Mouse (Mus musculus): ENCODE data around the gene Fbxl8. TPM values are rescaled to one million over a fixed set of nuclear protein-coding genes. Genes with fewer than 3 reads are reported as not detected.
A peak's percentile ranks its signal among the peaks of the same experiment; 100 is the strongest.

The Fbxl8 gene
- total RNA-seq, 2 experiments from 2014 or later: 0.60 to 0.84 TPM

Small RNAs within 50 kb of the gene (microRNA-seq; reads per million reads assigned to microRNA genes)
- not detected for gene Gm27320
- 2,366 reads per million, percentile 84 among the genes with 10 or more reads in this experiment for gene Mir328

Other genes with a start within 250 kb of the Fbxl8 start
- not detected for gene Ces3a, start 216.0 kb upstream of the Fbxl8 start, total RNA-seq (2021)
- gene Ces3b, start 180.9 kb upstream of the Fbxl8 start, total RNA-seq (2021): not detected
- not detected for gene Ces4a, start 132.8 kb upstream of the Fbxl8 start, total RNA-seq (2021)
- gene Cbfb, start 94.0 kb upstream of the Fbxl8 start, total RNA-seq (2021): 10 to 100 TPM; 39.0 to 47.0 TPM
- gene D230025D16Rik, start 39.5 kb upstream of the Fbxl8 start, total RNA-seq (2021): 10 to 100 TPM; 30.9 to 33.0 TPM
- 1 to 10 TPM; 4.2 to 4.7 TPM for gene B3gnt9, start 9.5 kb upstream of the Fbxl8 start, total RNA-seq (2021)
- 10 to 100 TPM in 1 of 2 experiments, 1 to 10 TPM in 1; 9.2 to 11.1 TPM for gene Tradd, start within 50 bp of the Fbxl8 start, total RNA-seq (2021)
- under 1 TPM; 0.28 to 0.50 TPM for gene Hsf4, start 5.2 kb downstream of the Fbxl8 start, total RNA-seq (2021)
- gene Nol3, start 11.5 kb downstream of the Fbxl8 start, total RNA-seq (2021): 1 to 10 TPM; 1.1 to 1.5 TPM
- gene 4931428F04Rik, start 25.2 kb downstream of the Fbxl8 start, total RNA-seq (2021): 100 to 1,000 TPM; 183 TPM
- gene Exoc3l, start 31.5 kb downstream of the Fbxl8 start, total RNA-seq (2021): 1 to 10 TPM; 6.0 to 7.2 TPM
- 10 to 100 TPM; 33.7 to 33.8 TPM for gene E2f4, start 33.0 kb downstream of the Fbxl8 start, total RNA-seq (2021)
- gene Elmo3, start 41.0 kb downstream of the Fbxl8 start, total RNA-seq (2021): 1 to 10 TPM in 1 of 2 experiments, under 1 TPM in 1; 0.85 to 1.1 TPM
- 1 to 10 TPM; 4.0 to 5.0 TPM for gene Lrrc29, start 61.6 kb downstream of the Fbxl8 start, total RNA-seq (2021)
- gene Tmem208, start 61.7 kb downstream of the Fbxl8 start, total RNA-seq (2021): 10 to 100 TPM; 53.7 to 58.3 TPM
- 1 to 10 TPM; 2.8 to 3.6 TPM for gene Fhod1, start 83.3 kb downstream of the Fbxl8 start, total RNA-seq (2021)
- gene Slc9a5, start 84.2 kb downstream of the Fbxl8 start, total RNA-seq (2021): 10 to 100 TPM; 32.6 to 37.0 TPM
- 1 to 10 TPM; 5.4 to 8.3 TPM for gene Plekhg4, start 108.6 kb downstream of the Fbxl8 start, total RNA-seq (2021)
- gene Kctd19, start 148.9 kb downstream of the Fbxl8 start, total RNA-seq (2021): not detected
- under 1 TPM; 0.40 to 0.64 TPM for gene Lrrc36, start 148.9 kb downstream of the Fbxl8 start, total RNA-seq (2021)
- gene Tppp3, start 206.9 kb downstream of the Fbxl8 start, total RNA-seq (2021): 10 to 100 TPM; 67.5 to 67.6 TPM
- gene Zdhhc1, start 232.3 kb downstream of the Fbxl8 start, total RNA-seq (2021): 10 to 100 TPM; 16.6 to 21.3 TPM

Data from left cerebral cortex, postnatal 4 days (tissue).